Mouse (Mus musculus): ENCODE results near the gene Abcc2. TPM values are rescaled to one million over a fixed set of nuclear protein-coding genes. Genes with fewer than 3 reads are reported as not detected.

Gene Abcc2
- polyA plus RNA-seq (2012; ENCODE audit: insufficient read depth, insufficient read length, low replicate concordance, missing spikeins) = not detected in 2 replicates

DNA sequence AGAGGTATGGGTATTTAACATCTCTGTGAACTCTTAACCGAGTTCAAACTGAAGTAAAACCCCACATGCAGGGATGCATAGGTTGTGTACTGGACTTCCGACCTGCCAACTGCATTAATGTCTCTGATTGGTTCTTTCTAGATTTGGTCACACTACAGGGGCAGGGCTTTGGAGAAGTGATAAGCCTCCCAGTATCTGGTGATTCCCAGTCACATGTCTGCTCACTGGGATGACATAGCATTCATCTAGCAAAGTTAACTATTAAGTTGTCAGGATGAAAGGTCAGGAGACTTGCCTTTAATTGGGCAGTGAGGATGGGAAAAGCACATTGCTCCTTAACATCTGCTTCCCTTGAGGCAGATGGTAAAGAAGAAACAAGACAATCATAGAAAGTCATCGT lies at the start of gene Abcc2:
Gene Abcc2 (plus strand): TSS at position 213 of the 400 bp plus-strand sequence.
- WGBS = 84% methylated on average over 3 of the region's 3 CpGs
- H3K4me1 ChIP-seq (ENCODE audit: control insufficient read depth, insufficient read depth, low read length) = no peaks in the 10 kb centered on the region
- TF ChIP-seq CTCF (IDR thresholded peaks at IDR 0.05; ENCODE audit: insufficient read depth, low read depth, low read length) (no peak), POLR2A (IDR thresholded peaks at IDR 0.05; ENCODE audit: insufficient read depth, low read depth, low read length) (no peak)
- H3K27ac ChIP-seq (ENCODE audit: insufficient read depth, low read depth, low read length) = no peak within 1 kb of the TSS
- no peak within 1 kb of the TSS for H3K4me3 ChIP-seq (ENCODE audit: insufficient read depth, low read depth, low read length)

DNA sequence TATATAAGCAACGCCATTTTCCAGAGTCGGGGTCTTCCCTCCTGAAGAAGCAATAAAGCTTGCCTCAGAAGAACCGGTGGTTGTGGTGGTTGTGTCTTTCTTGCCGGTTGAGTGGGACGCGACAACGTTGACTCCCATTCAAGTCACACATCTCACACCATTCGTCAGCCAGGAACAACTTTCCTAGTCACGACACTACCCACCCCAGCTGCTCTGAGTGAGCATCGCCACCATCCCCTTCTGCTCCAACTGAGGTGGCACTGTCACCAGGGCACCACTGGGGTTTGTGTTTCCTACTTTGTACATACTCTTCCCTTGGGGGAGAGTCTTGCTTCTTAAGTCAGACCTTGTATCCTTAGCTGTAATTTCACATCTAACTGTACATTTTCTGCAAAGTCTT lies 43.6 kb upstream of the Abcc2 start:
- TF ChIP-seq CTCF (IDR thresholded peaks at IDR 0.05; ENCODE audit: insufficient read depth, low read depth, low read length) = no peak
- no peak for TF ChIP-seq POLR2A (IDR thresholded peaks at IDR 0.05; ENCODE audit: insufficient read depth, low read depth, low read length)
- 94% methylated on average over 10 of the region's 10 CpGs for WGBS
- H3K27ac ChIP-seq (ENCODE audit: insufficient read depth, low read depth, low read length) = no peak overlapping the region
- no peak overlapping the region for H3K4me3 ChIP-seq (ENCODE audit: insufficient read depth, low read depth, low read length)
- H3K4me1 ChIP-seq (ENCODE audit: control insufficient read depth, insufficient read depth, low read length) = no peaks in the 10 kb centered on the region

DNA sequence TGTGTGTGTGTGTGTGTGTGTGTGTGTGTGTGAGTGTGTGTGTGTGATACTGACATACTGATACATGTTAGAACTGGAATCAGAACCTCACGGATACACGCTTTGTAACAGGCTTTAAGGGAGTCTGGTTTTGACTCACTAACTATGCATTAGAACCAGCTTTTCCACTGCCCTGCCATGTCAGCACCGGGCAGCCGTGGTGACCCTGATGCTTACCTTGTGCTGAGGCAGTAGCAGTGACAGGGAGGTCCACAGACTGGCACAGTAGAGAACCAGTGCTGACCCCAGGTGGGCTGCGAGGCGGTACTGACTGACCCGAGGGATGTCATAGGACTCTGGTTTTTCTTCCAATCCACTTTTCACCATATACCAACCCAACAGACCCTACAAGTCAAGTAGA lies 38.6 kb upstream of the Abcc2 start:
- Histone ChIP-seq H3K27ac (ENCODE audit: insufficient read depth, low read depth, low read length) (no peak overlapping the region), H3K4me3 (ENCODE audit: insufficient read depth, low read depth, low read length) (no peak overlapping the region), H3K4me1 (ENCODE audit: control insufficient read depth, insufficient read depth, low read length) (no peaks in the 10 kb centered on the region)
- TF ChIP-seq CTCF (IDR thresholded peaks at IDR 0.05; ENCODE audit: insufficient read depth, low read depth, low read length) (no peak), POLR2A (IDR thresholded peaks at IDR 0.05; ENCODE audit: insufficient read depth, low read depth, low read length) (no peak)
- 97% methylated on average over 7 of the region's 7 CpGs for WGBS

DNA sequence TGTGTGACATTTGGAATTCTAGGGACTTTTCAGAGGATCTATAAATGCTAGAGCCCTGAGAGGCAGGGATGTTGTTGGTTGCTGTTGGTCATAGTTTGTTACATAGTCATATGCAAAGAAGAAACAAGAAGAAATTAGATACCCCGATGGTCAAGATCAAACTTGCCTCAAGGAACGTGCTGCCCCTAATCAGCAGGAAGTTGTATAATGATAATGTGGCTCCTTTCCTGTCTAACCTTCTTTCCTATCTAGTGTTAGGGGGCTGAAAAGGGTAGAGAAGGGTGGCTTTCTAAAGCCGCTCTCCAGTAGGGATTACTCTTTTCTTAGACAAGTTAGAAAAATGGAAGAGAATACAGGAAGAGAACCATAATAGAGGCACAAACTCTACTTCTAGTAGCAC lies 36.3 kb upstream of the Abcc2 start:
- WGBS = 99% methylated on average over 3 of the region's 3 CpGs
- TF ChIP-seq CTCF (IDR thresholded peaks at IDR 0.05; ENCODE audit: insufficient read depth, low read depth, low read length) = no peak
- TF ChIP-seq POLR2A (IDR thresholded peaks at IDR 0.05; ENCODE audit: insufficient read depth, low read depth, low read length) = no peak
- Histone ChIP-seq H3K27ac (ENCODE audit: insufficient read depth, low read depth, low read length) (no peak overlapping the region), H3K4me3 (ENCODE audit: insufficient read depth, low read depth, low read length) (no peak overlapping the region), H3K4me1 (ENCODE audit: control insufficient read depth, insufficient read depth, low read length) (no peaks in the 10 kb centered on the region)

DNA sequence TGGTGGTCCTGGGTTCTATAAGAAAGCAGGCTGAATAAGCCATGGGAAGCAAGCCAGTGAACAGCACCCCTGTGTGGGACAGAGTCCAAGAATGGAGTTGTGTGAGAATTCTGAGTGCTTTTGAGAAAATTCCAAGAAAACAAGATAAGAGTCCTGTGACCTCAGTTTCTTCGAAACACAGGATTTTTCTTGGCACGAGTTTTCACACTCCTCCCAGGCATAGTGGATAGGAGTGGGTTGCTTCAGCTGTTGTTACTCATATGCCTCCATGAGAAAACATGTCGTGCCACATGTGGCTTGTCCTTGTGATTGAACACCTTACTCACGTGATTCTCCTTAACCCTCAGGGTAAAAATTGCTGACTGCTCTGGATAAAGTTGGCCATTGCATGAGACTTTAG lies 34.1 kb upstream of the Abcc2 start:
- Histone ChIP-seq H3K4me3 (ENCODE audit: insufficient read depth, low read depth, low read length) (no peak overlapping the region), H3K27ac (ENCODE audit: insufficient read depth, low read depth, low read length) (no peak overlapping the region), H3K4me1 (ENCODE audit: control insufficient read depth, insufficient read depth, low read length) (peaks cover 5% of the 10 kb centered on the region)
- WGBS = 94% methylated on average over 4 of the region's 4 CpGs
- TF ChIP-seq CTCF (IDR thresholded peaks at IDR 0.05; ENCODE audit: insufficient read depth, low read depth, low read length) = no peak
- TF ChIP-seq POLR2A (IDR thresholded peaks at IDR 0.05; ENCODE audit: insufficient read depth, low read depth, low read length) = no peak

DNA sequence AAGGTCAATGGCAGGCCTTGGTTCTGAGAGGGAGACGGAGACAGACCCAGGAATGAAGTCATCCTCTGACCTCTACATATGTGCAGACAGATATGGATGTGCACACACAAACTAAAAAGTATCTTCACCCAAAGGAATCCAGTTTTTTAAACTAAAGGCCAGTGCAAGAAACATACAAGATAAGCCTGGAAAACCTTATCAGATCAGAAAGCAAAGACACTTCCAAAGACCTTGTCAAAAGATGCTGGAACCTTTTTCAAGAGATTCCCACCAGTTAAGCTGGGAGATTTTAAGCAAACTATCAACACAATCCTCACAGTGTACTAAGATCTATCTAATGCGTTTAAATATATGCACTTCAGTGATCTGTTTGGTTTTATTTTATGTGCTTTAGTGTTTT lies 32.0 kb upstream of the Abcc2 start:
- no peak overlapping the region for H3K4me3 ChIP-seq (ENCODE audit: insufficient read depth, low read depth, low read length)
- H3K4me1 ChIP-seq (ENCODE audit: control insufficient read depth, insufficient read depth, low read length) = peaks cover 5% of the 10 kb centered on the region
- 96% methylated on average over 2 of the region's 2 CpGs for WGBS
- no peak overlapping the region for H3K27ac ChIP-seq (ENCODE audit: insufficient read depth, low read depth, low read length)
- no peak for TF ChIP-seq POLR2A (IDR thresholded peaks at IDR 0.05; ENCODE audit: insufficient read depth, low read depth, low read length)
- TF ChIP-seq CTCF (IDR thresholded peaks at IDR 0.05; ENCODE audit: insufficient read depth, low read depth, low read length) = no peak

DNA sequence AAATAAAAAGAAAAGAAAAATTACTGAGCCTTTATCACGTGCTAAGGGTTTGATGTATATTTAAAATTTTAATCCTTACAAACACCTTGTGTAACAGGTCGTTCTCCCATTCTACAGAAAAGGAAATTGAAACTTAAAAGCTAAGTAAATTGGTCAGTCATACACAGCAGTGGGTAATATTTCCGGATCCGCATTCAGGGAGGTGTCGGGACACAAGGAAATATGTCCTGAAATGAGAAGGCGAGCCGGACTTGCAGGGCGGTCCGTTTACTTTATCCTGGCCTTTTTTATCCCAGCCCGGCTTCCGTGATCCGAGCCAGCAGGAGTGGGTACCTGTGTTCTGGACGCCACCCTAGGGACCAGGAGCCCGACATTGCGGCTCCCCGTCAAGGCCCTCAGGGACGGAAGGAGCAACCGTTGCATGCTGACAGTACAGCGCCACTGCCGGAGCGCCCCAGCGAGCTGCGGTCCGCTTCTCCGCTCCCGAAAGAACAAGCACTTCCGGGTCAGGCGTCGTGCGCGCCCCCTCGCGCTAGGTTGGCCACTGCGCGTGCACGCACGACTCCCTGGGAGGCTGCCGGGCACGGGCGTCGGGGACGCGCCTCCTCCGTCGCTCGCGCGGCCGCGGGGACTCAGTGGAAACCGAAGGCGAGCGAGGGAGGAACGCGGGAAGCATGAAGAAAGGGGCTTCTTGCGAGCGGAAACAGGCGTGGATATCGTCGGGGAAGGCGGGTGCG lies 29.3 kb upstream of the Abcc2 start, which contains the start of the genes Cutc and Cox15:
Gene Cutc (plus strand): TSS at position 508 of the 737 bp plus-strand sequence.
Gene Cox15 (minus strand): TSS at position 512 of the 737 bp plus-strand sequence.
- Histone ChIP-seq H3K4me1 (ENCODE audit: control insufficient read depth, insufficient read depth, low read length) (peaks cover 5% of the 10 kb centered on the region), H3K4me3 (ENCODE audit: insufficient read depth, low read depth, low read length) (peak within 1 kb of the TSS; percentile 86), H3K27ac (ENCODE audit: insufficient read depth, low read depth, low read length) (peak within 1 kb of the TSS; percentile 84)
- under 1% methylated on average over 62 of the region's 62 CpGs for WGBS
- TF ChIP-seq CTCF (IDR thresholded peaks at IDR 0.05; ENCODE audit: insufficient read depth, low read depth, low read length) (0 out of 2 replicates have a peak, but pooled peaks have one; percentile 8), POLR2A (IDR thresholded peaks at IDR 0.05; ENCODE audit: insufficient read depth, low read depth, low read length) (peak; percentile 75)

DNA sequence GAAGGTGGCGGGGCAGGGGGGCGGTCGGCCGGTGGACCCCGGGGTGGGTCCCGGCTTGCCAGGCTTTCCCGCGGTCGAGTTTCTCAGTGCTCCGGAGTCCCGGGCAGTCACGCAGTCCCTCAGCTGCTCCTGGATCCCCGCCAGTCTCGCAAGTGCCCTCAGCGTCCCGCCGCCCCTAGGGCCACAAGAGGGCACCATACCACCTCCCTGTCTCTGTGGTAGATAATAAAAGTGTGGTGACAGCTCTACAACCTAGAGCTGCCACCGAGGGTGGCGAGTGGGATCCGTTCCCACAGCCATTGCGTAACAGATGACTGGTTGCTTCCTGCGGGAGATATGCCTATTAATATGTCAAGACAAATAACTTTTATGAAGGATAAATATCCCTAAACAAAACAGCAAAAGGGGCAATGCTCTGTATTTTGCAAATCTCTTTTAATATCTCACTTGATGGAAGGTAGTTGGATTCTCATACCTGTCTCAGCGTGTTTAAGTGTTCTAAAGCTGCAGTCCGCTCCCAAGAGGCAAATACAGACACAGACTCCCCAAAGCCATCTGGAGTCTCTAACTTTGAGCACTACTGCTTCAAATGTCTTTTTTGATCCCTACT lies 28.7 kb upstream of the Abcc2 start:
- TF ChIP-seq CTCF (IDR thresholded peaks at IDR 0.05; ENCODE audit: insufficient read depth, low read depth, low read length) = peak; percentile 74
- no peak; the same call in 1 of the 2 replicates for TF ChIP-seq POLR2A (IDR thresholded peaks at IDR 0.05; ENCODE audit: insufficient read depth, low read depth, low read length)
- H3K27ac ChIP-seq (ENCODE audit: insufficient read depth, low read depth, low read length) = peak overlapping the region; percentile 74
- H3K4me1 ChIP-seq (ENCODE audit: control insufficient read depth, insufficient read depth, low read length) = peaks cover 5% of the 10 kb centered on the region
- H3K4me3 ChIP-seq (ENCODE audit: insufficient read depth, low read depth, low read length) = peak overlapping the region; percentile 86
- 1% methylated on average over 23 of the region's 24 CpGs for WGBS

DNA sequence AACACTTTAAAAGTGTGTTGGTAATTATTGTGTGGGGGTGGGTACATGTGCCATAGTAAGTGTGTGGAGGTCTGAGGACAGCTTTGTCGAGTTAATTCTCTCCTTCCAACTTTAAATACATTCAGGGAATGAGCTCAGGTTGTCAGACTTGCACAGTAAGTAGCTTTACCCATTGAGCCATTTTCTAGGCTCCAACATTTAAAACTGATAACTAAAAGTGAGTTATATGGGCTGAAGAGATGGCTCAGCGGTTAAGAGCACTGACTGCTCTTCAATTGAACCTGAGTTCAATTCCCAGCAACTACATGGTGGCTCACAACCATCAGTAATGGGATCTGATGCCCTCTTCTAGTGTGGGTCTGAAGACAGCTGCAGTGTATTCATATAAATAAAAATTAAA lies 27.8 kb upstream of the Abcc2 start:
- WGBS = 63% methylated on average over 2 of the region's 2 CpGs
- TF ChIP-seq POLR2A (IDR thresholded peaks at IDR 0.05; ENCODE audit: insufficient read depth, low read depth, low read length) (no peak), CTCF (IDR thresholded peaks at IDR 0.05; ENCODE audit: insufficient read depth, low read depth, low read length) (no peak)
- Histone ChIP-seq H3K4me3 (ENCODE audit: insufficient read depth, low read depth, low read length) (no peak overlapping the region), H3K27ac (ENCODE audit: insufficient read depth, low read depth, low read length) (no peak overlapping the region), H3K4me1 (ENCODE audit: control insufficient read depth, insufficient read depth, low read length) (peaks cover 5% of the 10 kb centered on the region)

Measured in olfactory bulb, adult 2 months (tissue).